Mouse (Mus musculus): ENCODE results near the gene Zfp799.
A peak's percentile ranks its signal among the peaks of the same experiment; 100 is the strongest.

Gene Zfp799

DNA sequence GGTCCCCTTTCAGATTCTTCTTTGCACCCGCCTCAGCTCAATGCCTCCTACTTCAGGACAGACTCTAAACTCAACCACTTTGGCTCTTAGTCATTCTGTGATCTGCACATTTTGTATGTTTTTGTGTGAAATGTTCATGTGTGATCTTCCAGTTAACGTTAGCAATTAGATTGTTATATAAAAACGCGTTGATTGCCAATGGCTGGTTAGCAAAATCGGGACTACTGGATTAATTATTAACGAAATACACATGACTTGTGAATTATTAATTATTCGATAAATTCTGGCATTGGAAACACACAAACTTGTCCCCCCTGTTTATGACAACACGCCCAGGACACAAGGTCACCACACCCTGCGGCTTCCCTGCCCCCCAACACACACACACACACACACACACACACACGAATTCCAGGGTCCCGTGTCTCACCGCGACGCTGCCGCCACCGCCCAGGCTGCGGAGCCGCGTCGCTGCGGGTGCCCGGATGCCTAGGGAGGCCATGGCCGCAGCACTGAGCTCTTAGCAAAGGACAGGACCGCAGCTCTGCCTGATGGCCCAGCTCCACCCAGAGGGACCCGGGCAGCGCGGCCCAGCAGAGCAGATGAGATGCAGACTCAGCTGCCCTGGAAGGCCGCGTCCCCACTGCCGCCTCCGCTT is 42.5 kb downstream of the Zfp799 start:
- peak; percentile 33 for DNase-seq (ENCODE audit: low read depth)

DNA sequence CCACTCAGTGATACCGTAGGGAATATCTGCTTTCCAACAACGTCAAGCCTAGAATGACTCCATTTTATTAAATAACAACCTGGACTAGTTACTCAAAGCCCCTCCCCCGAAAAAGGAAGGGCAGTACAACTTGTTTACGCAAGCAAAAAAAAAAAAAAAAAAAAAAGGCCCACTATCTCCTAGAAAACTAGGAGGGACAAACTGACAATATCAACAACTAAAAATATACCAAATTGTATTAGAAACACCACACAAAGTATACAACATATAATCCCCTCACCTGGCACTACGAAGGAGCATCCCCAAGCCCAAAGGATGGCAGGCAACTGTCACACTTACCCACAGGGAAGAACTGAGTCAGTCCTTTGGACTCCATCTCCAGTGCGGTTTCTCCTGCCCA is 43.1 kb downstream of the Zfp799 start:
- peak; percentile 32 for DNase-seq (ENCODE audit: low read depth)

DNA sequence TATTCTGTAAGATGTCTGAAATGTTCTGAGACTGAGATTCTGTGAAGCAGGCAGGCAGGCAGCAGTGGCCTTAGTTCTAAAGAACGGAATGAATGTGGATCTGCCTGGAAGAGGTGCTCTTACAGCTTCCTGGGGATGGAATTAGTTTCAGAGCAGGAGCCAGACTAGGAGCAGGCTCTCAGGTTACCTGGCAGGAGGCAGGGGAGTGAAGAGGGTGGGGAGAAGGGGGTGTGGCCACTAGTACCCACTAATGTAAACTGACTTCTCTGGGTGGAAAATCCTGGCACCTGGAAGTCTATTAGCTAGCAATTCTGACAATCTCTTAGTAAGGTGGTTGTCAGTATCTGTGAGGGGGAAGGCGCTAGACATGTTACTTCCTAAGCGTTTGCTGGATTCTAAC is 44.4 kb downstream of the Zfp799 start:
- no peak for DNase-seq (ENCODE audit: low read depth)

DNA sequence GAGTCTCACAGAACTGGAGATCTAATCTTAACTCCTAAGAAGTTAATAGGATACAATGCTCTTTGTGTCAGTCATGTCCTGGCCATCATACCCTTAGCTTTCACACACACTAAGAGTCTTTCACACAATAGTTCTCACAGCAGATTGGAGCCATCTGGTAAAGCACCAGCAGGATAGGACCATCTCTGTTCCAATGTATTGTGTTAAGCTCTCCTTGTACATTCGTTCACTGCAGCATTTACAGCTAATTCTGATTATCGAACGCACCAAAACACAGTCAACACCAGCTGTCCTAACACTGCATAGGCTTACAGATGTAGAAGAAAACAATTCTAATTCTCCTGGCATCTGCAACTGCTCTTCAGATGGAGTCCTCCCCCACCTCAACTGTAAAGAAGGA is 52.5 kb downstream of the Zfp799 start:
- DNase-seq (ENCODE audit: low read depth): no peak

DNA sequence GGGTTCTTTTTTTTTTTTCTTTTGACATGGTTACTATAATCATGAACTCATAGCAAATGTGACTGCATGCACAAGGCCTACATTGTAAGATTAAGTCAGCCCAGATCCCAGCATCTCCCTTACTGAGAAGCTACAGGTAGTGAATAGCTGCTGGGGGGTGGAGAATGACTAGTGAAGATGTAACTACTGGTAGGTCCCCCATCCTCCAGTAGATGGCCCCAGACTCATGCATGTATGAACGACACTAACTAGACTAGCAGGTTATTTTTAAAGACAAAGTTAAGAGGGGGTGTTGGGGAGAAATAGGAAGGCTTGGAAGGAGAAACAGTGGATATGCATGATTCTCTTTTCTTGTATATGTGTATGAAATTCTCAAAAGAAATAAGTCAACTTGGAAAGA is 58.8 kb downstream of the Zfp799 start:
- DNase-seq (ENCODE audit: low read depth): peak; percentile 45

DNA sequence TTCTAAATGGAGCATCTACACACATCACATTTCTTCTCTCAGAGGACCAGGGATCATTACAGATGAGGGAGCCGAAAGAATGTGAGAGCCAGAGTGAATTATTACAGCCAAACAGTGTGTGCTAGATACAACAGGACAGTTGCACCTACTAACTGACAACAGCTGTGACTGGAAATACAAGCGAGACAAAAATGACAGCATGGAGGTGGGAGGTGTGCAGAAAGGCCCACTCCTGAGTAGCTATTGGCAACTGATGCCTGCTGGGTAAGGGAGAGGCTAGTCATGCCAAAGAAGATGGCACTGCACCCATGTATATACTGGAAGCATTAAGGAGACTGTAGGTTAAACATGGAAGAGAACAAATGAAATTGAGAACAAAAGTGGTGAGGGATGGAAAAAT is 63.6 kb downstream of the Zfp799 start:
- no peak for DNase-seq (ENCODE audit: low read depth)
